Mouse (Mus musculus): Measurements from ENCODE around the gene Lbx1. TPM values are rescaled to one million over a fixed set of nuclear protein-coding genes. Genes with fewer than 3 reads are reported as not detected.
A peak's percentile ranks its signal among the peaks of the same experiment; 100 is the strongest.

Gene Lbx1
- total RNA-seq, 1 experiment from 2014 or later: not detected

DNA sequence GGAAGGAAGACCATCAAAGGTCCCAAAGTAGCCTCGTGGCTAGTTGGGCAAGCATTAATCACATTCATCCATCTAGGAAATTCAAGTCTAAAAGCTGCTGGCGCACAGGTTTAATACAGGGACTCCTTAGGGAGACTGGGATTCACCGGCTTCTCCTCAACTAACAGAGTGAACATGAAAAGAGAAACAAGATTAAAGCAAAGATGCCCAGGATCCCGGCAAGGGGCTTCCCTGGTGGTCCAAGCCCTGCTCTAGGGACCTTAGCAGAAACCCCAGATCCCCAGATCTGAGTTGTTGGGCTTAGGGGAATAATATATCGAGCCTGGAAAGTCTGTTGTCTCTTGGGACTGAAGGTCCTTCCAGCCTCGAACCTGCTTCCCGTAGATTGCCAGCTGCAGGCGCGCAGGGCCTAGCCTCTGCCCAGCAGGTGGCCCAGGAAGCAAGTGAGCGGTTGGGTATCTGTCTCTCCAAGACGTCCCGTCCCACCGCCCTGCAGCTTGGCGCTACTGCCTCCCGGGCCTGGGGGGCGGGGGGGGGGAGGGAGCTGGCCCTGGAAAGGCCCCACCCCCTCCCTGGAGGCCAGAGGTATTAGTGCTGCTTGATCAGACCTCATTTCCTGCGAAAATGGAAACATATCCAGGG lies 13.3 kb downstream of the Lbx1 start:
- ATAC-seq (ENCODE audit: extremely low read depth, insufficient number of reproducible peaks, low FRiP score, poor library complexity, severe bottlenecking): no peak

DNA sequence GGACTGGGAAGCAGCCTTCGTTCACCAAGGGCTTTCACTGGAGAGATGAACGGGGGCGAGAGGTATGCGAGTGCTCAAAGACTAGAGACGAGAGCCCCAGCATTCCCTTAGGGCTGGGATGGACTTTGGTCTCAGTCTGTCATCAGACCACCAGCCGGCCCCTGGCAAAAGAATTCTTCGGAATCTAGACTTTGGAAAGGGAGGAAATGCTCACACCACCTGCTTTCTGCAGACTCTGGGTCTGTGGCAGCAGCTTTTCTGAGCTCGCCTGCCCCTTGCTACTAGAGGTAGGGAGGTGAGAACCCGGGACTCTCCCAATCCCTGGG lies 14.2 kb downstream of the Lbx1 start:
- ATAC-seq (ENCODE audit: extremely low read depth, insufficient number of reproducible peaks, low FRiP score, poor library complexity, severe bottlenecking): no peak

DNA sequence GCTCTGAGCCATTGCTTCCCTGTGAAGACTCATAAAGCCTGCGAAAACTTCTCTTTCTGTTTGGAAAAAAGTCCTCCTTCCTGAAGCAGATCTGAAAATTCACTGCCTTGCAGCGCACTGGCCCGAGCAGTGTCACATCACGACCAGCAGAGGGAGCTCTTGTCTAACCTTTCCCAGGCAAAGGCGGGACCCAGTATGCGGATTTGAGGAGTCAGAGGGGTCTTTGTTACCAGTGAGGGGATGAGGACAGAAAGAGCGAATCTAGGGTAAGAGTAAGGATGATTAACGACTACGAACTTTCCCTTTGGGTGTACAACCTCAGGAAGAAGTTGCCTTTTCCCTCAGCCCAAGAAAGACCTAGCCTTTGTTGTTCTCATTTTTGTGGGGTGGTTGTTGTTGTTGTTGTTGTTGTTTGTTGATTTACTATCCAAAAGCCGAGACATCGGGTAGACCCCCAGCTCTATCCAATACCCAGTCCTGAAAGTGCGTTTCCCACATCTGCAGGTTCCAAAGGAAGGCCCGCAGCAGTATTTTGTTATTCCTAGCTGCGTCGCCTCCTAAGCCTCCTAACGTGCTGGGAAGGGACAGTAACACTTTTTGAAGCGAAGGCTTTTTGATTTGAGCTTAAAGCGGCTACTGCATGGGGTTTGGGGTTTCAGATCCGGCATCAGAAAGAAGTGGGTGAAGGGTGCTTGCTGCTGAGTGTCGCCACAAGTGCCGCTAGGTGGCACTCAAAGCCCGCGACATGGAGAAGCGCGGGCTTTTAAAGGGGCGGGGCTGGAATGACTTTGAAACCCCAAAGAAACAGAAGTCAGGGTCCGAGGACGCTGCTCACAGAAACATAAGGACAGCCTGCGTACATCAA lies 14.8 kb downstream of the Lbx1 start:
- ATAC-seq (ENCODE audit: extremely low read depth, insufficient number of reproducible peaks, low FRiP score, poor library complexity, severe bottlenecking): peak; percentile 59; the same call in 1 of the 2 replicates

GRCm38 (mm10) chr19:45216240-45216639 lies 19.4 kb downstream of the Lbx1 start:
- peak; percentile 11; the same call in 1 of the 2 replicates for ATAC-seq (ENCODE audit: extremely low read depth, insufficient number of reproducible peaks, low FRiP score, poor library complexity, severe bottlenecking)

DNA sequence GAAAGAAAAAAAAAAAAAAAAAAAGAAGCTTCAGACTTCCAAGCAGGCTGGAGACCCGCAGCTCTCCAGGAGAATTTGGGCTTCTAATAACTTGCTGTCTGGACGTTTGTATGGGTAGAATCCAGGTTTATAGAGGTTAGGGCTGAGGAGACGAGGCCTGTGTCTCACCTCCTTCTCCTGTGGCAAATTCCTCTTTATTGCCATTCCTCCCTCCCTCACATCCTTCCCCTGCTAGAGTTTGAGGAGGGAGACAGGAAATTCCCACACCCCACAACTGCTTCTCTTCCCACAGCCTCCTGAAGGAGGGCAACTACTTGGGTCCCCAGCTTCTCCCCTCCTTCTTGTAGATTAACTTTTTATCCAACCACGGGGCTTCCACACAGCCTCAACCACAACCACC lies 20.2 kb downstream of the Lbx1 start:
- no peak for ATAC-seq (ENCODE audit: extremely low read depth, insufficient number of reproducible peaks, low FRiP score, poor library complexity, severe bottlenecking)

- no peak for ATAC-seq (ENCODE audit: extremely low read depth, insufficient number of reproducible peaks, low FRiP score, poor library complexity, severe bottlenecking)
These were observed 25.7 kb downstream of the Lbx1 start for GRCm38 (mm10) chr19:45209776-45210422.

DNA sequence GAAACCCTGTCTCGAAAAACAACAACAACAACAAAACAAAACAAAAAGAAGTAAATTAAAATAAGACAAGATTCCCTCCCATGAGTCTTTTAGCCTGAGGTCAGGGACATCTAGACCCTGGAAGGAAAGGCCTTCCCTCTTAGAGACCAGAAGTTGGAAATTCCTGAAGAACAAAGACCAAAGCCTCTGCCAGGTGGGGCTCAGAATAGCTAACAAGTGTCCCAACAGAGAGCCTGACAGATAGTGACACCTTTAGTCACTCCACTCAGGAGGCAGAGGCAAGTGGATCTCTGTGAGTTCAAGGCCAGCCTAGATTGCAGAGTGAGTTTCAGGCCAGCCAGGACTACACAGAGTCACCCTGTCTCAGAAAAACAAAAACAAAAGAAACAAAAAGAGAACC lies 26.4 kb downstream of the Lbx1 start:
- ATAC-seq (ENCODE audit: extremely low read depth, insufficient number of reproducible peaks, low FRiP score, poor library complexity, severe bottlenecking): no peak

DNA sequence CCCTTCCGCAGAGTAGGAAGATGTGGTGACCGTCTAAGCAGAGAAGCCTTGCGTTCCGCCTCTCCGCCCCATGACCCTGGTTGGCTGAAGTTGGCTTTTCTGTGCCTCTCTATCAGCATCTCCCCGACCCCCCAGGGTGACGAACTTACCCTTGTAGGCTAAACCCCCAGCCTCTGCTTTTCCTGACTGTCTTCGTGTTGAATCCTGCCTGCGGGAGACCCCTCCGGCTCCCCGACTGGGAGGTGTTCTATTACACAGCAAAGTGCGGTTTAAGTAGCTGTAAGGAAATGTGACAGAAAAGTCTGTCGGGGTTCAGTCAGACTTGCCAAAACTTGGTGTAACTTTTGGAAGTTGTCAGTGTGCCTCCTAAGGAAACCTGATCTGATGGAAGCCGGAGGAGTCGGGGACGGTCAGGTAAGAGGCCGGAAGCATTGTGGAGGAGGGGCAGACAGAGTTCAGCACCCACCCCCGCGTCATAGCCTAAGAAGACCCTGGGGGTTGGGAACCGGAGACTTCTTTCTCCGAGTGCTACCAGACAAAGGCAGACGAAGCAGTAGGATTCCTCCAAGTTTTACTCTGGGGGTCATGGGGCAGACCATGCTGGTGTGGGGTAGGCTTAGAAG lies 27.1 kb downstream of the Lbx1 start:
- ATAC-seq (ENCODE audit: extremely low read depth, insufficient number of reproducible peaks, low FRiP score, poor library complexity, severe bottlenecking): no peak

DNA sequence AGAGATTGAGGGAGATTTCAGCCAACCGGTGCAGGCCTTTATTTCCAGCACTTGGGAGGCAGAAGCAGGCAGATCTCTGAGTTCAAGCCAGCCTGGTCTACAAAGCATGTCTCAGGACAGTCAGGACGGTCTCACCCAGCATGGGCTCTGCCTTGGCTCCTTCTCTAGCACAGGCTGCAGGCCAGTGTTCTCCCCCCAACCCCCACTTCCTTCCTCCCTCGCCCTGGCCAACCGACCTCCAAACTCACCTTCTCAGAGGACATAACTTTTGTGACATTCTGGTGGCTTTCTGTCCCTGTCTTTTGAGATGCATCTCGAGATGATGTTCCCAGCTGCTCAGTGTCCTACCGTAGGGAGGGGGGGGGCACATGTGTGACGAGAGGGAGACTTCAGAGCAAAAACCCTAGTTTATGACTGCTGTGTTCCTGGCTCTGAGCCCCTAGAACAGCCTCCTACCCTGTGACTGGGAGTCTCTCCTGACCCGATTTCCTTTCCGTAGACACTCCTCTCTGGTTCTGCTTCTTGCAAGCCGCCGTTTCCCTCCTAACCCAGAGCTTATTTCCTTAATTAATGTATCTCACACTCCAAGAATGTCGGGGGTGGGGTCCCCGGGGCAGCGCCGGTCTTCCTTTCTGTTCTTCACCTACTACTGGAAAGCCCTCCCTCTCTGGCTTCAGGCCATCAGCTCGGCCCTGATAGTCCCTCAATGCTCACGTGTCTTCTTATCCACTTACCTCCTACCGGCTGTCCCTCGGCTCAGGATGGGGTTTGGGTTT lies 27.8 kb downstream of the Lbx1 start:
- no peak for ATAC-seq (ENCODE audit: extremely low read depth, insufficient number of reproducible peaks, low FRiP score, poor library complexity, severe bottlenecking)

- ATAC-seq (ENCODE audit: extremely low read depth, insufficient number of reproducible peaks, low FRiP score, poor library complexity, severe bottlenecking): no peak
These were observed 28.5 kb downstream of the Lbx1 start for GRCm38 (mm10) chr19:45207153-45207552.

GRCm38 (mm10) chr19:45205311-45206105 lies 30.1 kb downstream of the Lbx1 start:
- no peak for ATAC-seq (ENCODE audit: extremely low read depth, insufficient number of reproducible peaks, low FRiP score, poor library complexity, severe bottlenecking)

- no peak for ATAC-seq (ENCODE audit: extremely low read depth, insufficient number of reproducible peaks, low FRiP score, poor library complexity, severe bottlenecking)
These were observed 38.6 kb downstream of the Lbx1 start for GRCm38 (mm10) chr19:45196967-45197366.

DNA sequence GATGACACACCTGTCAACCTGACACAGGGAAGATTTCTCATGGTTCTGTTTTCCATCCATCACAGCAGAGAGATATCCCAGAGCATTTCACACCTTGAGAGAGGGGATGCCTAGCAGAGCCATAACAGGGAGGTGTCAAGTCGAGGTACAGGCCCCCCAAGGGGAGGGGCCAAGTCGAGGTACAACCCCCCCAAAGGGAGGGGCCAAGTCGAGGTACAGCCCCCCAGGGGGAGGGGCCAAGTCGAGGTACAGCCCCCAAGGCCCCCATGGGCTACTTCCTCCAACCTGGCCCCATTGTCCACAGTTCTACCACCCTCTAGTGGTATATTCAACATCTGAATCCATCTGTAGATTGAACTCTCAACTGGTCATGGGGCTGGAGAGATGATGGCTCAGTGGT lies 41.0 kb downstream of the Lbx1 start:
- no peak for ATAC-seq (ENCODE audit: extremely low read depth, insufficient number of reproducible peaks, low FRiP score, poor library complexity, severe bottlenecking)

Other genes starting within 250 kb of the Lbx1 start
- 0.25 TPM in 1 of 2 replicates, not detected in the other for gene Sema4g, start 246.7 kb downstream of the Lbx1 start, total RNA-seq (2017)
- gene Twnk, start 230.1 kb downstream of the Lbx1 start, total RNA-seq (2017): 9.4 and 12.3 TPM in 2 replicates
- gene Mrpl43, start 229.4 kb downstream of the Lbx1 start, total RNA-seq (2017): 31.8 and 32.7 TPM in 2 replicates
- 1.7 and 2.2 TPM in 2 replicates for gene Lzts2, start 221.4 kb downstream of the Lbx1 start, total RNA-seq (2017)
- gene Pdzd7, start 190.1 kb downstream of the Lbx1 start, total RNA-seq (2017): not detected in 2 replicates
- gene Sfxn3, start 188.3 kb downstream of the Lbx1 start, total RNA-seq (2017): 19.6 and 22.0 TPM in 2 replicates
- 1.4 TPM in 1 of 2 replicates, not detected in the other for gene Kazald1, start 160.6 kb downstream of the Lbx1 start, total RNA-seq (2017)
- gene Tlx1, start 85.1 kb downstream of the Lbx1 start, total RNA-seq (2017): not detected in 2 replicates
- 21.4 and 23.8 TPM in 2 replicates for gene Btrc, start 127.9 kb upstream of the Lbx1 start, total RNA-seq (2017)